Mouse (Mus musculus) forebrain, embryonic 11.5 days (tissue): ENCODE results near the gene Abcb5. TPM values are rescaled to one million over a fixed set of nuclear protein-coding genes. Genes with fewer than 3 reads are reported as not detected.

Source experiments
- ATAC-seq: fragments of 200-750 bp; cut with Nextera tagmentation; replicated peaks from 2 replicates; pipeline ENCODE4 v1.8.0; 2017; ENCODE audit warnings: moderate TSS enrichment; ENCODE audit not compliant: low FRiP score
- DNase-seq: peaks from one replicate; pipeline ENCODE4 v3.0.0-alpha.2; 2017; ENCODE audit warnings: low spot score
- H3K27ac ChIP-seq: fragments of 300-500 bp; sonication (generic); 2 replicates; pipeline ENCODE4 v1.5.1; 2014; ENCODE audit warnings: low read depth, low read length
- H3K27me3 ChIP-seq: fragments of 300-500 bp; sonication (generic); 2 replicates; pipeline ENCODE4 v1.6.1; 2014; ENCODE audit warnings: mild to moderate bottlenecking, low read length, mixed read lengths; ENCODE audit not compliant: control insufficient read depth, insufficient read depth
- H3K36me3 ChIP-seq: fragments of 300-500 bp; sonication (generic); 2 replicates; pipeline ENCODE4 v1.6.1; 2014; ENCODE audit warnings: mild to moderate bottlenecking, low read length, moderate library complexity, mixed read lengths; ENCODE audit not compliant: control insufficient read depth, insufficient read depth
- H3K4me1 ChIP-seq: fragments of 300-500 bp; sonication (generic); replicated peaks from 2 replicates; pipeline ENCODE4 v1.6.1; 2014; ENCODE audit warnings: low read length, mixed read lengths; ENCODE audit not compliant: control insufficient read depth, insufficient read depth
- H3K4me2 ChIP-seq: fragments of 300-500 bp; sonication (generic); 2 replicates; pipeline ENCODE4 v1.6.1; 2014; ENCODE audit warnings: low read depth, mild to moderate bottlenecking, low read length, moderate library complexity, mixed read lengths; ENCODE audit not compliant: severe bottlenecking
- H3K4me3 ChIP-seq: fragments of 300-500 bp; sonication (generic); 2 replicates; pipeline ENCODE4 v1.5.1; 2014; ENCODE audit warnings: low read depth, low read length
- H3K9ac ChIP-seq: fragments of 300-500 bp; sonication (generic); 2 replicates; pipeline ENCODE4 v1.6.1; 2014; ENCODE audit warnings: low read length
- H3K9me3 ChIP-seq: fragments of 300-500 bp; sonication (generic); 2 replicates; pipeline ENCODE4 v1.6.1; 2016; ENCODE audit warnings: low read length, mixed read lengths; ENCODE audit not compliant: control insufficient read depth
- WGBS: fragments of 180-500 bp; shearing (Covaris S2); extraction: QIAGEN DNeasy Blood & Tissue Kit; methylation state at CpG from one replicate; pipeline ENCODE4 v1.1.7; 2014; 5-methylcytosine and 5-hydroxymethylcytosine counted together
- polyA plus RNA-seq: library from polyadenylated mRNA; unstranded; fragments of >200 nt; fragmentation: Nextera tagmentation; extraction: Ambion mirVana; gene quantifications from 2 replicates; pipeline ENCODE4 v1.2.1, GENCODE M21; 2014

The Abcb5 gene
- polyA plus RNA-seq, 1 experiment from 2014 or later = not detected

DNA sequence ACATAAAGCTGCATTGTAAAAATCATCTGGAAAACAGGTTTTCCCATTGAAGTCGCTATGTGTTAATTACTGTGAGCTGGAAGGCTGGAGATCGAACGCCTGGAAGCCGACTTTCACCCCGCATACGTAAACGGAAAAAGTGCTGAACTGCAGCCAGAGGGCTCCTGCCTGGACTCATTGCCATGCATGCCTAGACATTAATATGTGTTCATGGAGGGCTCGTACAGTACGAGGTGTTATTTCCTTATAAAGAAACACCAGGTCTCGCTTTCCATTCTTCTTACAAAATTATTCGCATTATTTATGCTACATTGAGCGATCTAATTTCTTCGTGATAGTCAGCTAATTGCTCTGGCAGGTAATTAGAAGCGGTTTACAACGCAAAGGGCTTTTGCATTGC, 125.9 kb downstream of the Abcb5 start:
- peak; percentile 71 for ATAC-seq
- Histone ChIP-seq H3K9me3 (no peaks in the 10 kb centered on the region), H3K27ac (0 out of 2 replicates have a peak overlapping the region, but pooled peaks have one; percentile 0), H3K4me2 (peak overlapping the region; percentile 40), H3K4me3 (0 out of 2 replicates have a peak overlapping the region, but pooled peaks have one; percentile 5), H3K36me3 (no peaks in the 10 kb centered on the region), H3K4me1 (peaks cover 26% of the 10 kb centered on the region), H3K9ac (no peak overlapping the region), H3K27me3 (peaks cover 43% of the 10 kb centered on the region)
- DNase-seq = peak; percentile 69
- WGBS = under 1% methylated on average over 15 of the region's 15 CpGs

DNA sequence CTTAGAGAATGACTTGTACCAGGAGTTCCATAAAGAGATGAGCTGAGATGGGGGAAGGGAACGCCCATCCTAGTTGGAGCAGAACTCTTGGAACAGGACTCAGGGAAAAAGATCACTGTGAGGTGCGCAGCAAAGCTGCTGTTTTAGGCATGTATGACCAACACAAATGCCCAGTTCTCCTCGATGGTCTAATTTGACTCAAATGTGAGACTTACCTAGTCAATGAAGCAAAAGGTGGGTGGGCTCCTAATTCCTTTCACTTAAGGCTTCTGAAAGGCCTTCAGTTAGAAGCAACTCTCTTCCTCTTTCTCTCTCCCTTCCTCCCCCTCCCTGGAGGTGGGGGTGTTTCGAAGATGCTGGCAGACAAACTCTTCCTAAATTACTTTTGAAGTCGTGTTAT, 126.8 kb downstream of the Abcb5 start:
- Histone ChIP-seq H3K27me3 (peaks cover 38% of the 10 kb centered on the region), H3K4me1 (peaks cover 26% of the 10 kb centered on the region), H3K4me3 (no peak overlapping the region), H3K27ac (no peak overlapping the region), H3K36me3 (no peaks in the 10 kb centered on the region), H3K4me2 (0 out of 2 replicates have a peak overlapping the region, but pooled peaks have one; percentile 11), H3K9me3 (no peaks in the 10 kb centered on the region), H3K9ac (no peak overlapping the region)
- WGBS = 9% methylated on average over 5 of the region's 5 CpGs
- DNase-seq (no peak), ATAC-seq (no peak)

DNA sequence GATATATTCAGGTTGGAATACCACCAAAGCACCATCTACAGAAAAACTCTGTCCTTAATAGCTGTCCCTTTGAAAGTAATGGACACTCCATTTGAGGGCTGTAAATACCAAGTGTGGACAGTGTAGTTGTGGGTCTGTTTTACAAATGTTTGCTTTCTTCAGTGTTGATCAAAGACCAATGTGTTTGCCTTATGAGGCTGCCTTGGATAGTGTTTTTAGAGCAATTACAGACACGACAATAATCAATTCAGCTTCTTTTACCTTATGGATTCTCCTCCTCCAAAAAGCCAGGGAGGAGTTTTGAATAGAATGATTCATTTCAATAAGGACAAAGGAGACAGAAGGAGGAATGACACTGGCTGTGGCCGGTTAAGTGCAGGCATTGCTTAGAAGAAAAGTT, 128.0 kb downstream of the Abcb5 start:
- H3K9me3 ChIP-seq = no peaks in the 10 kb centered on the region
- H3K27ac ChIP-seq = no peak overlapping the region
- H3K4me2 ChIP-seq = no peak overlapping the region
- H3K9ac ChIP-seq = no peak overlapping the region
- peaks cover 32% of the 10 kb centered on the region for H3K27me3 ChIP-seq
- H3K4me3 ChIP-seq = no peak overlapping the region
- 0% methylated on average over 2 of the region's 2 CpGs for WGBS
- ATAC-seq = no peak
- no peaks in the 10 kb centered on the region for H3K36me3 ChIP-seq
- peaks cover 26% of the 10 kb centered on the region for H3K4me1 ChIP-seq
- DNase-seq = no peak

DNA sequence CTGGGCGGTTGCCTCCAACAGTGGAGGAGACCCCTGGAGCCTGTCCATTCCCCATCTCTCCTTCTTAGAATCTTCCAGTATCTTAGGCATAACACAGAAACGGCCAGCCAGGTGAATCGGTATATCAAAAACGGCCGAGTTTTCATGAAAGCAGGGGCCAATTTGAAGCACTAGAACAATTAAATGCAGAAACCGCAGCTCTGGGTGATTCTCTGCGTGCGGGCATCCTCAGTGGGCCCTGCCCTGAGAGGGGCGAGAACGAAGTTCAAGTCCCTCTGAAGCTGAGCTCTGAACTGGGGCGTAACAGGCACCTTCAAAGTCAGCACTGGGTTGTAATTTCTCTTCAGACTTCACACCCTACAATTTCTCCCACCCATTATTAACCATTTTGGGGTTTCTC, 128.9 kb downstream of the Abcb5 start:
- H3K4me3 ChIP-seq = peak overlapping the region; percentile 48
- H3K9me3 ChIP-seq = no peaks in the 10 kb centered on the region
- H3K27me3 ChIP-seq = peaks cover 28% of the 10 kb centered on the region
- WGBS = 3% methylated on average over 11 of the region's 11 CpGs
- peak overlapping the region; percentile 94 for H3K4me2 ChIP-seq
- DNase-seq = no peak
- H3K27ac ChIP-seq = no peak overlapping the region
- H3K36me3 ChIP-seq = no peaks in the 10 kb centered on the region
- peak overlapping the region; percentile 59; the same call in 1 of the 2 replicates for H3K9ac ChIP-seq
- ATAC-seq = no peak
- H3K4me1 ChIP-seq = peaks cover 21% of the 10 kb centered on the region

DNA sequence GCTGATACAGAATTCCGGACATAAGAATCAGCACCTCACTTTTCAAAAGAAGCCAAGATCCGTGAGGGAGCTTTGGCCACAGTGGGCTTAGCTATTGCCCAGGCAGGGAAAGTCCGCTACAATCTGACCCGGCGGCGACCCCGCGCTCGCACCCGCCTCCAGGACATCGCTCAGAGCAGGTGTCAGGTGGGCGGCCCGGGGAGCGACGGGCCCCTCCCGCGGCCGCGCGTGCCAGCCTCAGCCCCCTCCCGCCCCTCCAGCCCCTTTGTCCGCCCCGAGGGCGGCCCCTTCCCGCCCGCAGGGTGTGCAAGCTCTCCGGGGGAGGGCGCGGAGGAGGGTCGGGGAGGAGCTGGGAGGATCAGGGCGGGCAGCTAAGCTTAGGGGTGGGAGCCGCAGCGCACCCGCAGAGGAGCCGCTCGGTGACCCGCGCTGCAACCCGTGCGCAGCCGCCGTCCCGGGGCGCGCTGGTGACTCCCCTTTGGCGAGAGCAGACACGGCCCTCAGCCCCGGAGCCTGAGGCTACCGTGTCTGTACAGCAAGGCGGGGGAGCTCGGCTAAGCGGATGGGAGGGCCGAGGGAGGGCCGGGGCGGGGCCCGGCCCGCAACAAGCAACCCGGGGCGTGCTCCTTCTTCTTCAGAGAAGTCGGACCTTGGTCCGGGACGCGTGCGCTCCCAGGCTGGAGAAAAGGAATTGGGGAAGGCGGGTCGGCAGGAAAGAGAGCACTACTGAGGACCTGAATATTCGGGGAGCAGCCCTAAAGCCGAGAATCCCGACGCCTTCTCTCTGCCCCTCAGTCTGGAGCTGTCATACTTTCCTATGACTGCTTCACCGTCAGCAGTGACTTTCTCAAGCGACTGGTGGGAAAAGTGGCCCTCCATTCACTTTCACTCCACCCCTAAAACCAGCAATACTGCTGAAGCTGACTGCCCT, 129.5 kb downstream of the Abcb5 start:
- H3K4me2 ChIP-seq = peak overlapping the region; percentile 94
- peak; percentile 67 for ATAC-seq
- H3K4me3 ChIP-seq = peak overlapping the region; percentile 48
- WGBS = under 1% methylated on average over 52 of the region's 72 CpGs
- peak; percentile 77 for DNase-seq
- H3K36me3 ChIP-seq = no peaks in the 10 kb centered on the region
- H3K9me3 ChIP-seq = no peaks in the 10 kb centered on the region
- H3K4me1 ChIP-seq = peaks cover 21% of the 10 kb centered on the region
- H3K9ac ChIP-seq = peak overlapping the region; percentile 59
- no peak overlapping the region for H3K27ac ChIP-seq
- peaks cover 28% of the 10 kb centered on the region for H3K27me3 ChIP-seq

DNA sequence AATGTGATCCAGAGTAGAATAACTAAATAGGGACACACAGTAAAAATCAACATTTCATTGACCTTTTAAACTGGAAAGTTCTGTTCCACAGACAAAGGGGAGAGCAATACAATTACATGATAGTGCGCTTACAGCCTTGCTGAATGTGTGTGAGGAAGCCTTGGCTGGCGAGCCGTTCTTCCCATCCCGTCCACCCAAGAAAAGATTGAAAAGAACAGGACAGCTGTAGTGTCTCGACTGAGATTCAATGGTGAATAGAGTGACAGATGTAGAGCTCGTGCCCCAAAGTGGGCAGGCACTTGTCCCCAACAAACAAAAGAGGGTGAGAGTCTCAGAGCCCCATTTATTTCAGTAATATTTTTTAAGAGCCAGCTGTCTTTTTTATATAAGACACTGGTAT, 136.3 kb downstream of the Abcb5 start:
- no peak overlapping the region for H3K27ac ChIP-seq
- no peak overlapping the region for H3K4me2 ChIP-seq
- H3K36me3 ChIP-seq = no peaks in the 10 kb centered on the region
- H3K9me3 ChIP-seq = no peaks in the 10 kb centered on the region
- H3K9ac ChIP-seq = no peak overlapping the region
- DNase-seq (no peak), ATAC-seq (no peak)
- 64% methylated on average over 6 of the region's 6 CpGs for WGBS
- H3K4me1 ChIP-seq = no peaks in the 10 kb centered on the region
- no peaks in the 10 kb centered on the region for H3K27me3 ChIP-seq
- no peak overlapping the region for H3K4me3 ChIP-seq

Other genes with a start within 250 kb of the Abcb5 start
- 21.5 and 24.0 TPM in 2 replicates for gene Sp8, start 120.1 kb downstream of the Abcb5 start, polyA plus RNA-seq